Mouse (Mus musculus): Measurements from ENCODE around the gene Llgl2.
A peak's percentile ranks its signal among the peaks of the same experiment; 100 is the strongest.

The Llgl2 gene

DNA sequence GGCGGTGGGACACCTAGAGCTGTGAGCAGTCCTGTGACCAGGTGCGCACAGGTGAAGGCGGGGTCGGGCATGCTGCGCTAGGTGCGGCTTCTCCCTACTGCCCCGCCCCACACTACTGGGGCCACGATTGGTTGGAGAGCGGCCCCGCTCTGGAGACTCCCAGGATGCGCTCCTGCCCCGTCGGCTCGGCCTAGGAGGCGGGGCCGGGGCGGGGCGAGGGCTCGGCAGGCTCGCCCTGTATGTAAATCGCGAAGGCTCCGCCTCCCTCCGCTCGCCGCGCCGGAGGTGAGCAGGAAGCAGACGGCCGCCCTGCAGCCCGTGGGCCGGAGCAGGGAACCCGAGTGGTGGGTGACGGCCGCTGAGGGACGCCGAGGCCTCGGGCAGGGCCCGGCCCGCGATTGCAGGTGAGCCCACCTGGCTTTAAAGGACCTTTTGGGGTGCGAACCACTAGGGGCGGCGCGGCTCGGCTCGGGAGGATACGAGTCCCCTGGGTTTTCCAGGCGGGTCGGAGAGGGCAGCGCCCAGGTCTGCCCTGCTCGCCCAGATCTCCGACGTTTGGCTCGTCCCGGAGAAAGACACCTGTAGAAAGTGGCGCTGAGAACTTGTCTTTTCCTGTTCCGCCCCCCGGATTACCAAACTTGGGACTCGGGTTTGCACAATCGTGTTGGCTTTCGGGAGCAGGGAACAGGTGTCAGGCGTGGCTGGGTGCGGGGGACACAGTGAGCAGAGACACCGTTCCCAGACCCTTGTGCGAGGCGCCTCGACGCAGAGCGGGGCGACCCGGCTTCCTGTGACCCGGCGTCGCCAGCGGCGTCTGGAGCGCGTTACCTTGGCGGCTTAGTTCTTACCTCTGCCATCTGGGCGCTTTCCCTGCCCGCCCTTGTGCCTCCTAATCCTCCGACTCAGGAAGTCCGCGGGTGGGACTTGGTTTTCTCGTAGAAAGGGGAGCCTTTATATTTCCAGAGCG, at the start of gene Llgl2:
Gene Llgl2 (plus strand): TSS at position 276 of the 967 bp plus-strand sequence.
- peak in 1 of 2 experiments; percentile 49 for DNase-seq (ENCODE audit: low spot score in 2 of 2)

DNA sequence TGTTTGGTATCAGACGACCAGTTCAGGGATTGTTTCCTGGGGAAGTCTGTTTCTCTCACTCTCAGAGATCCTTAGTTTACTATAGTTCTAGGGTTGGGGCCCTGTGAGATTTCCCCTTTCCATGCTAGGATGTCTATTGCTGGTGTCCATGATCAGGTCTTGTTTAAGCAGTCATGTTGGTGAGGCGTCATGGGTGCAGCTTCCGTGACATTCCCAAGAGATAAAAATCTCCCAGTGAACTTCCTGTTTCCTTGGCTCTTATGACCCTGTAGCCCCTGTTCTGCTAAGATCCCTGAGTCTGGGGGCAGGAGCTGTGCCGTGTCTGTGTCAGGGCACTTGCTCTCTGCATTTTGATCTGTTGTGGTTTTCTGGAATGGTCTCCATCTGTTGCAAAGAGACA, 49.2 kb upstream of the Llgl2 start:
- no peak for DNase-seq (ENCODE audit: low spot score in 2 of 2)

DNA sequence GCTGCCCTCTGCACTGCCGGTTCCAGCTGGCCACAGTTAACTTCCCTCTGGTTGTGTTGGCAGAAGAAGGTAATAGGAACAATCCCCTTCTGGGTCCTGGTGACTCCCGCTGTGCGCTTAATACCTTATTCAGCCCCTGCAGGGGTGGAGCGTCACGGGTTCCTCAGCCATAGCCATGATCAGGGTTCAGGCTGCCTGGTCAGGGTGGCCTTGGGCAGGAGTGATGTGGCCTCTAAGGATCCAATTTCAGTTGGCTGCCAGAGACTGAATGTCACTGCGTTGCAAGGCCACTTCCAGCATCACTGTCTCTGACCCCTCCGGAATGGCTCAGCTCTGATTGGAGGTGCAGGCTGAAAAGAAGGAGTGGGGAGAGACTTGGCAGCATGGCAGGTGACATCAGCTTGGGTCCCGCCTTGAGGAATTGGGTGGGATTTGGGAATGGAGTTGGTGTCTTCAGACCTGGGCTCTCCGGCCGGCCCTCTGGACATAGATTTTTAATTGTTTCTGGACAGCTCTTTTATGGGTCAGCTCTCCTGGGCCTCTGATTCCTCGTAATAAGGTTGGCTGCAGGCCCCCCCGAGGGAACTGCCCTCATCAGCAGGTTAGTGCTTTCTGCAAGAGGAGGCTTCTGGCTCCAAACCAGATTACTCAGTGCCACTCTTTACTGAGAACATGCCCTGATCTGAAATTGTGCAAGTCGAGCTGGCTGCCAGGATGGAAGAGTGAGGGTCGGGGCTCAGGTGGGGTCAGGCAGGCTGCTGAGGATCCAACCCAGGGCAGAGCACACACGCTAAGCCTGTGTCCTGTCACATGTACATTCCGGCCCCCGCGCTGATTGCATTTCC, 47.8 kb upstream of the Llgl2 start:
- peak in 1 of 2 experiments; percentile 6 for DNase-seq (ENCODE audit: low spot score in 2 of 2)

DNA sequence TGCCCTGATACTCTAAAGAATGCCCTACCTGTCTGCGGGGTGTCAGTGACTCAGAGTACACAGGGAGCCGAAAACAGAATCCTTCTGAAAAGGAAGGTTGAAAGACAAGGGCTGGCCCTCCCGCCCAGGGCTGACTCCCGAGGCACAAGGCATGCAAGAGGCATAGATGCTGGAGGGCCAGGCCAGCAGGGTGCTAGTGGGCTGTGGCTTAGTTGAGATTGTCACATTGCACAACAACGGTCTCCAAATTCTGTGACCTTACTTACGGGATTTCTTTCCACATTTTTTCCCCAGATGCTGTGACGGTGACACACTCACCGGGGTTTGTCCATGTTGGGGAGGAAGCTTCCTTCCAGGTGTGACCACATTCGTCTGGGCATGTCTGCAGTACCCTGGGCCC, 46.9 kb upstream of the Llgl2 start:
- DNase-seq (ENCODE audit: low spot score in 2 of 2), result no peak

DNA sequence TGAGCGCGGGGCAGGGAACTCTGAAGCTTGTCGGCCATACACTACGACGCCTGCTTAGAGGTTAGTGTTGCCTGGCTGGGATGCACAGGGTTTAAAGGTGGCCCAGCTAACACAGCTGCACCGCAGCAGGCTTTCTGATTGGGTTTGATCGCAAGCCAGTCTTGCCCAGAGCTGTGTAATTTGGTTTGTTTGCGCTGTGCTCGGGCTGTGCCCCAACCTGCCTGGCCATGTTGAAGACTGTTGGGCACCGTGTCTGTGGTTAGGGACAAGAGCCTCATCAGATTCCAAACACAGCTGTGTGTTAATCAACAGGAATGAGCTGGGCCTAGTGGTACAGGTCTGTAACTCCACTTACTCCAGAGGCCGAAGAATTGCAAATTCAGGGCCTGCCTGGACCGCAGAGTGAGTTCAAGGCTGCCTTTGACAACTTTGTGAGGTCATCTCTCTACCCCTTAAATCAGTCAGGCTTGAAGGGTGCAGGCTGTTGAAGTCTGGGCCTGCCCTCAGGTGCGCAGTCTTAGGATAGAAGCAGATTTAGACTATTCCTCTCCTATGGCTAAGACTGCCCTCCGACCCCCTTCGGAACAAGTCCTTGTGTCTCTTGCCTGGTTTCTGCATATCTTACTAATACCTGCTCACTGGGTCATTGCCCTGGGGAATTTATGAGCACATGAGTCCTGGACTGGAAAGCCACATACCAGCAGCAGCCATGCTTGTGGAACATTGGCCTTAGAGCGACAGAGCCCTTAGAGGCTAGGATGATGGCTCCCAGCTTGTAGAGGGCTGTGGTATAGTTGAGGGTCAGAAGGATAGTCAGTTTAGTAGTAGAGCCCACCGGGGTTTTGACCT, 46.1 kb upstream of the Llgl2 start:
- no peak for DNase-seq (ENCODE audit: low spot score in 2 of 2)

DNA sequence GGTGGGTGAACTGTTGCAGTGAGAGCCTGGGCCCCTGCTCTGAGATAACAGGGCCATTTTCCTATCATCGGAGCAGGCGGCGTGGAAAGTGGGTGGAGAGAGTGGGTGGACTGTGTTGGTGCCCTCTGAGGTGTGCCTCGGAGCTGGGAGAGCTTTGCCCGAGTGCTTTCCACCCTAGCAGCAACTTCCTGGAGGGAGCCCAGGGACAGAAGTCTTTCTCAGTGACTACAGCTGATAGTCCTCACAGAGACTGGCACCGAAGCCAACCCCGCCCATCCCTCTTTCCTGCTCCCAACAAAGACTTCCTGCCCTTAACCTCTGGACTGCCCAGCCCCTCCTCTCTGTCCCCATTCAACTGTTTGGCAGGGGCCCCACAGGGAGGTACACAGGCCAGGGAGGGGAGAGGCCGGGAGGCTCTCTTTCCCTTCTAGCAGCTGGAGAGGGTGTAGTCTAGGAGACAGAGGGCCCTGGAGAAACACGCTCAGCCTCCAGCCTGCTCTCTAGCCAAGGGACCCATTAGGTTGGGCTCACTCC, 44.7 kb upstream of the Llgl2 start:
- DNase-seq (ENCODE audit: low spot score in 2 of 2), result peak; percentile 43 to 57

DNA sequence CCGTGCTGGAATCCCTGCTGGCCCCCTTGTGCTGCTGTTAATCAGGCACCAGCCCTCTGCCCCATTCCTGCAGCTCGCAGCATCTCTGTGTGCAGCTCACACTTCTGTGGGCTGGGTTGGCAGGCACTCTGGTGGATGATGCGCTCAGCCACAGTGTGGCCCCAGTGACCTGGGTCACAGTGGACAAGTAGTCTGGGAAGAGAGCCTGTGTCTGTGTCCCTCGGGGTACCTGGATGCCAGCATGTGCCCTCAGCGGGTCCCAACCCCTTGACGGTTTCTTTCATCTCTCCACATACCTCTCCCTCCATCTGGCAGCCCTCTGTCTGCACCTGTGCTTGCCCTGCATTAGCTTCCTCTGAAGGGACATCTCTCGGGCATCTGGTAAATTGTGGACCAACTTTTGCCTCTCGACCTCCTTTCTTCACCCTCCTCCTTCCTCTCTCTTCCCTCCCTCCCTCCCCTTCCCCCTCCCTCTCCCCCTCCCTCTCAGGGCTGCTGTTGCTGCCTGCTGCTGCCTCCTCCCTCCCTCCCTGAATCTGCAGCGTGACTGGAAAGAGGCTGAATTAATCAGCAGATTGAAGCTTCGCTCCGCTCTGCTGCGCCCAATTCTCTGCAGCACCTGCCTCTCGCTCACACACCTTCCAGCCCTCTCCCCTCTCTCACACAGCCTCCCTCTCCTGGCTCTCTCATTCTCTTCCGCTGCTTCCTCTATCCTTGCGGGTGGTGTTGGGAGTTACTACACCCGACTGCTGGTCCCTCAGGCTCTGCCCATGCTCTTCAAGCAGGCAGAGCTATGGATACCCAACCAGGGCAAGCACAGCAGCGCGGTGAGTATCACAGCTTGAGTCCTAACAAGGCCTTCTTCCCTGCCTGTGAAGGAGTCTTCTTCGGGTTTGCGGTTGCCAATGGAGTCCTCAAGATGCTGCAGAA, 43.4 kb upstream of the Llgl2 start:
- peak in 1 of 2 experiments; percentile 41 for DNase-seq (ENCODE audit: low spot score in 2 of 2)

DNA sequence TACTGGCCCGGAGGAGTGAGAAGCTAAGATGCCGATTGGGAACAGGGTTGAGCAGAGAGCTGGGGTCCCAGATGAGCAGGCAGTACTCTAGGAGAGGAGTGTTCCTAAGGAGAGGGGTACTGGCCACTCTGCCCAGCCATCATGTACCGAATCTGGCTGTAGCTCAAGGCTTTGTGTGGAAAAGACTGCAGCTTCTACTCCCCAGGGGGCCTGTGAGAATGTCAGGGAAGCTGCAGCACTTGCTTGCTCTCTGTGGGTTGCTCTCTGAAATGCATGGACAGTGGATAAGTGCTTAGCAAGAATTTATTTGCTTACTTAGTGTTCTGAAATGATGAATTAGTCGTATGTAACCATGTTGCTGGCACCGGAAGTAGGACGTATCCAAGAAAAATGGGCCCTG, 37.4 kb upstream of the Llgl2 start:
- DNase-seq (ENCODE audit: low spot score in 2 of 2), result no peak

DNA sequence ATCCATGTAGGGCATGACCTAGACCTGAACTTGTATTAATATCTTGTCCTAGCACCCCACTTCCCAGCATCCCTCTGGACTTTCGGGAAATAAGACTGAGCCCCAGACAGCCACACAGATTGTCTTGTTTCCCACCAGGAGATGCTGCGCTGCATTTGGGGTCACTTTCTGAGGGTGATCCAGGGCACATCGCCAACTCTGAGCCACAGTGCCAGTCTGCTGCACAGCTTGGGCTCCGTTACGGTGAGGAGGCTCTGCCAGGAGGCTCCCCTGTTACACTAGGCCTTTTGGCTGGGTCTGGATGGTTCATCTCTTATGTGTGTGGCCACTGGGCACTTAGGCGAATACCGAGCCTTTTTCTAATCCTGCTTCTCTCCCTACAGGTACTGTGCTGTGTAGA, 34.1 kb upstream of the Llgl2 start:
- DNase-seq (ENCODE audit: low spot score in 2 of 2), result no peak

DNA sequence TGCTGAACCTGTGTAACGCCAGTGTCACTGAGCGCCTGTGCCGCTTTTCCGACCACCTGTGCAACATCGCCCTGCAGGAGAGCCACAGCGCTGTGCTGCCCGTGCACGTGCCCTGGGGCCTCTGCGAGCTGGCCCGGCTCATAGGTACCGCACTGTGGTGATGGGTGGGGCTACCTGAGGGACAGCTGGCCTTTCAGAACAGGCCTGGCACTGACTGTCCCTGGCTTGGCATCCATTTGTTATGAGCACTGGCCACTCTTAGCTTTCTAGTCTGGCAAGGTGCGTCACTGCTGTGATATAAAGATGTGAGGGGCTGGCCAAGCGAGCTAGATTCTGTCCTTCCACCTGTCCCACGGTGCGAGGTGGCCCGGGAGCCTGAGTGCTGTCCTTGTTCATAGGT, 31.9 kb upstream of the Llgl2 start:
- no peak for DNase-seq (ENCODE audit: low spot score in 2 of 2)

DNA sequence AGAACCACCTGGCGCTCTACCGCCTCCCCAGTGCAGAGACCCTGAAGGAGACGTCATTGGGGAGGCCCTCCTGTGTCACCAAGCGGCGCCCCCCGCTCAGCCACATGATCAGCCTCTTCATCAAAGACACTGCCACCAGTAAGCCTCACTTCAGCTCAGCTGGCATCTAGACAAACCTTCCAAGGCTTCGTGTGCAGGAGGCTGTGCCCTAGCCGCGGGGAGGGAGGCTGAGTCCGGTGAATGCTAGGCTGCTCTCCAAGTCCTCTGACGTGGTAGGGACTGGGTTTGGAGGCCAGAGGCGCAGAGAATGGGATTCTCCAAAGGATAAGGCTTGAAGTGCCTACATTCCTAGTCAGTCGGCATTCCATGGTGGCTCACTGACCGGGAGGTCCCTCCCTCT, 31.5 kb upstream of the Llgl2 start:
- DNase-seq (ENCODE audit: low spot score in 2 of 2), result no peak

DNA sequence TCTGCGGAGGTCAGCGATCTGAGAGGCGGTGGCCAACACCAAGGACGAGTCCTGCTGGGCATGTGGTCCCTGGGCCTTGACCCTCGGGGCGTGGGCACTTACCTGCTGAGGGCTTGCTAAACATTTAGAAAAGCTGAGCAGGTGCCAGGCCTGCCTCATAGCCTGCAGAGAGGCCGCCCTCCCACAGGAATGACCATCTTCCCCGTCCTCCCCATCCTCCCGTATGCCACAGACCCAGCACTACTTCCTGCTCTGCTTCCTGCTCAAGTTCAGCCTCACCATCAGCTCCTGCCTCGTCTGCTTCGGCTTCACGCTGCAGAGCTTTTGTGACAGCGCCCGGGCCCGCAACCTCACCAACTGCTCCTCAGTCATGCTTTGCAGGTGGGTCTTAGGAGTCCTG, 27.0 kb upstream of the Llgl2 start:
- no peak for DNase-seq (ENCODE audit: low spot score in 2 of 2)

DNA sequence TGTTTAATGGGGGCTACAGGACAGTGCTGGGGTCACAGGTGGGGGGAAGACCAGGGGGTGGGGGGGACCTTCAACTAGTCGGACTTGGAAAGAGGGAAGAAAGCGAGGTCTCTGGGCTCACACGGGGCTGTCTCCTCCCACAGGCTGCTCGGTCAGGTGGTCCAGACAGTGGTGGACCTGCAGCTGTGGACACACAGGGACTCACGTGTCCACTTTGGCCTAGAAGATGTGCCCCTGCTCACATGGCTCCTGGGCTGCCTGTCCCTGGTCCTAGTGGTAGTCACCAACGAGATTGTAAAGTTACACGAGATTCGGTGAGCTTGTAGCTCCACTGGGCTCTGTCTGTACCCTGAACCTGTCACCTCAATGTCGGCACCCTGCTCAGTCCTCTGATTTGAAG, 26.2 kb upstream of the Llgl2 start:
- no peak for DNase-seq (ENCODE audit: low spot score in 2 of 2)

DNA sequence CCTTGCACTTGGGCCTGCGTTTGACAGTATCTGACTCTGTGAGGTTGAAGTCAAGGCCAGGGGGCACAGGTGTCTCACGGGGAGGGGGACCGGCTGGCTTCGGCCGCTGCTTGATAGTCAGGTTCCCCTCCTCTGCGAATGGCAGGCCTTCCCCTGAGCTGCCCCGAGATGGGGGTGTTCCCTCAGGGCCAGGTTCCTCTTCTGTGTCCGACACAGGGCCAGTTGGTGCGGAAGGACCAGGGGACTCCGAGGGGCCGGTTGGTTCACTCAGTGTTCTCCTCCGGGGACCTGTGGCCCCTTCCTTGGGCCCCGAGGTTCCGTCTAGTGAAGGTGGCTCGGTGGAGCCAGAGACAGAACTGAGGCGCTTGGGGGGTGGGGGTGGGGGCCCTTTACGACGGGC, 22.9 kb upstream of the Llgl2 start:
- DNase-seq (ENCODE audit: low spot score in 2 of 2), result no peak

DNA sequence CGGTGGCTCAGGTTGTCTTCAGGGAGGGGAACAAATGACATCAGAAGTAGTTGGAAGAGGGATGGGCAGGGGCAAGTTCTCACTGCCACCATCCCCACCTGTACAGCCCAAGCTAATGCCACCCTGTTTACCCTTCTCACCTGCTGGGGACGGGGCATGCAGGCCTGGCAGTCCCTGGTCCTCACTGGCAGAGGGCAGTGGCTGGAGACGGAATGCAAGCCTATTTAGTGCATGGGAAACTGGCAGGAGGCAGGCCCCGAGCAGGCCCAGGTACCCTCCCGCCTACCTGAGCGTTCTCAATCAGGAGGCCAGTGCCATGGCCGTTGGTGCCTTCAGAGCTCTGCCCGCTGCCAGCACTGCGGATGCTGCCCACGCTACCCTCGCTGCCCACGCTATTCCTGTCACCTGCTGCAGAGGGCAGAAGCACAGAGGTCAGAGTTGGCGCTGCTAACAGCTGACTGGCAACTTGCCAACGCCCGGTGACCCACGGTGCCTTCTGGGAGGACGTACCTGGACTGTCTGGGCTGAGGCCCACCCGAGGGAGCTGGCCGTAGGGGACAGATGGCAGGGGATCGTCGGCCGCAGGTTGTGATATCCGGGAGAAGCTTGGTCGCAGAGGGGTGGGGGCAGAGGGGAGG, 20.7 kb upstream of the Llgl2 start:
- no peak for DNase-seq (ENCODE audit: low spot score in 2 of 2)

DNA sequence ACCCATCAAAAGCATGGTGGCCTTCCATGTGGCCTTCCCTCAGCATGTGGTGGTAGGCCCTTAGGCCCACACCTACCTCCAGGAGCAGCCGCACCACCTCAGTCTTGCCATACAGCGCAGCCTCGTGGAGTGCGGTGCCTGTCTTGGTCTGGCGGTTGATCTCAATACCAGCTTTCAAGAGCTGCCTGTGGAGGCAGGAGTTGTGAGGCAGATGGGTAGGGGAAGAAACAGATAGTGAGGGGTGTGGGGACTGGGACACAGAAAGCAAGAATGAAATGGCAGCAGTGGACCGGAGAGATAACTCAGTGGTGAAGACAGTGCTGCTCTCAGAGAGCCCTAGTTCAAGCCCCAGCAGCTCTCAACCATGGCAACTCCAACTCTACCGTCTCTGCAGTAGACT, 18.8 kb upstream of the Llgl2 start:
- DNase-seq (ENCODE audit: low spot score in 2 of 2), result no peak

DNA sequence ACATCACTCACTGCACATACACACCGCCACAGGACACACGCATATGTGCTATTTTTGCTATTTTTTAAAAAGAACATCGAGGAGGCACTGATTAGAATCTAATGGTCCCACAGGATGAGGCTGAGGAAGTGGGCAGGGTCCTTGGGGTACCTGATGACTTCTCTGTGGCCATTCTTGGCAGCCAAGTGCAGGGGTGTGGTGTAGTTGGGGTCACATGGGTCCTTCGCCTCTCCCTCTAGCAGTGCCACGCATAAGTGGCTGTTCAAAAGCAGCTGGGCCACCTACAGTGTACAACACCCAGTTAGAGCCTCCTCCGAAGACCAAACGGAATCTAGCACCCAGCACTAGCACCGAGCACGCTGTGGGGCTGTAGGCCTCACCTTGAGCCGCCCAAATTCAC, 17.7 kb upstream of the Llgl2 start:
- no peak for DNase-seq (ENCODE audit: low spot score in 2 of 2)

DNA sequence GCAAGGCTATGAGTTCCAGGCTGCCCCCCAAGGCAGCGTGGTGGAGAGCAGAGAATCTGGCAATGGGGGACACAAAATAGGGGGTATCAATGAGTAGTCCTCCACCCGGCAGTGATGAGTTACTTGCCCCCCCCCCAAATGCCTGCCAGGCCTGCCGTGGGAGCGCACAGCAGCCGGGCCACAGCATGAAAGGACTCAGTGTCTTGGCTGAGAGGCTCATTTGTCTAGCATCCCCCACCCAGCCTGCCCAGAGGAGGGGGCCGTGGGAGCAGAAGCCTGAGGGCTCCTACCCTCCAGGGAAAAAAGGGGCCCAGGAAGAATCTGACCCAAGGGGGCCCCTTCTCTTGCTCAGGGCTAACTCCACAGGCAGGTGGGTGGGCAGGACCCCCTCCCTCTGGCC, 16.5 kb upstream of the Llgl2 start:
- DNase-seq (ENCODE audit: low spot score in 2 of 2), result peak in 1 of 2 experiments; percentile 39

DNA sequence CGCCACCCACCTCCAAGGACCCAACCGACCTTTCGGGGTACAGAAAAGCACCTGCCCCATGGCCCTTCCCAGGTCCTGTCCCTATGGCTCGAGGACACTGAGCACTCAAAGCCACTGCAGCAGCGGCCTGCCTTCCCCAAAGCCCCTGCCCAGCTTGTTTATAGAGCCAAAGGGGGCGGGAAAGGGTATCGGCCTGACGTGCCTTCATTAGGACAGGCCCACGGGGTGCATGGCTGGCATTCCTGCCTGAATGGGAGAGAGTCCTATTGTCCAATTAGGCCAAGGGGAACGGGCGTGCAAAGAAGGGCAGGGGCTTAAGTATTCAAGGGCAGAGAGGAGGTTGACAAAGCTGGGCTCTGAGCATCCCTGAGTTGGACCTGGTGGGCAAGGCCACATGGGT, 15.9 kb upstream of the Llgl2 start:
- no peak for DNase-seq (ENCODE audit: low spot score in 2 of 2)
